Mouse (Mus musculus) left cerebral cortex, postnatal 10 days (tissue): ENCODE measurements around the gene Pigz. TPM values are rescaled to one million over a fixed set of nuclear protein-coding genes. Genes with fewer than 3 reads are reported as not detected.
"Not testable (repeated sequence)": the region's sequence is repeated elsewhere in the genome, so short reads cannot be mapped to it uniquely, and the experiment has no call there.

Experiments
- DNase-seq, 2 experiments: peaks; one replicate each; pipeline ENCODE4 v3.0.0; 2021 to 2022; ENCODE audit warnings: low spot score in 2 of 2, mixed read lengths in 1 of 2; ENCODE audit errors: extremely low spot score in 1 of 2
- intact Hi-C: fragments of 180-260 bp; cut with DNase I; formaldehyde crosslinking; loops from one replicate; pipeline ENCODE4 v1.15.1; 2025
- total RNA-seq, 2 experiments: library from RNA; stranded (reverse); gene quantifications; 2 replicates each; pipeline ENCODE4 v1.2.3; 2021

Gene Pigz
- total RNA-seq, 2 experiments from 2014 or later: 7.9 to 12.9 TPM

DNA sequence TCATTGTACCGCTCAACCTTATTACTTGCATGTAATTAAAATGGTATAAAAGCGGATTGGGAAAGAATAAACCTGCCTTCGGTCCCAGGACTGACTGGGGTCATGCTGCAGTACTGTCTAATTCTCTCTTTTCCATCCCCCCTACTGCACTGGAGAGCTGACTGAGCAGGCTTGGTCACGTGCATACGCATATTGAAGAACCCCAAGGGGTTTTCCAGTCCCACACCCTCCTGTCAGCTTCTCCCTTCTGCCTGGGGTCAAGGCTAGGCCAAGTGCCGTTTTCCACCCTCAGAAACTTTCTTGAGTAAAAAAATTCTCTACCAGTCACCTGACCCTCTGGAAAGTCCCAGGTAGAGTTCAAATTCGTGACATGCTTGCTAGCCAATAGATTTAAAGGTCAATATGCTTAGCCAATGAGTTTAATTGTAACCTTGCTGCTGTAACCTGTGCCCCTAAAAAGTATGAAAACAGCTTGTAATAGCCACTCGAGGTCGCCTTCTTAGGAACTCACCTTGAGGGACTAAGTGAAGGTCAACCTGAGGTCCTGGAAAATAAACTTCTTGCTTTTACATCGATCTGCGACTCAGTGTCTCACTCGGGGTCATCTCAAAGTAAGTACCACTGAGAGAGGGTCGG, 7.0 kb upstream of the Pigz start:
- intact Hi-C loops: no loop called here
- no peak for DNase-seq

GRCm38 (mm10) chr16:31927412-31927811, 6.2 kb upstream of the Pigz start:
- intact Hi-C loops: no loop called here
- no peak for DNase-seq

- DNase-seq: peak in 1 of 2 experiments; percentile 42
- intact Hi-C loops: no loop called here
Observed at GRCm38 (mm10) chr16:31931330-31931729, 2.3 kb upstream of the Pigz start.

DNA sequence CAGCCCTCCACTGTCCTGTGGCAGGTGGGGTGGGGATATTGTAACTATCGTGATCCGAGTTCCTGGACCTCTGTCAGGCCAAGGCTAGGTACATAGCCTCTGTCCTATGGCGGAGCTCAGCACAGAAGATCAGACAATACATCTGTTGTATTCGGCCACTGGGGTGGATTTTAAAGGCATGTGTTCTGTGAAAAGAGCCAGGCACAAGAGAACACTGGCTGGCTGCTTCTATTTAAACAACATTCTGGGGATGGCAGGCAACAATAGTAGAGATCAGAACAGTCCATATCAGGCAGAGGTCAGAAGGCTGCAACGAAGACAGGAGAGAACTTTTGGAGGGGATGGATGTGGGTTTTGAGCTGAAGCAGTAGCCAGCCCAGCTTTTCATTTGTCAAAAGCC, 1.4 kb upstream of the Pigz start:
- intact Hi-C loops: no loop called here
- no peak for DNase-seq

- intact Hi-C loops: no loop called here
- peak; percentile 93 to 95 for DNase-seq
Observed at GRCm38 (mm10) chr16:31932840-31933697, 582 bp upstream of the Pigz start.

DNA sequence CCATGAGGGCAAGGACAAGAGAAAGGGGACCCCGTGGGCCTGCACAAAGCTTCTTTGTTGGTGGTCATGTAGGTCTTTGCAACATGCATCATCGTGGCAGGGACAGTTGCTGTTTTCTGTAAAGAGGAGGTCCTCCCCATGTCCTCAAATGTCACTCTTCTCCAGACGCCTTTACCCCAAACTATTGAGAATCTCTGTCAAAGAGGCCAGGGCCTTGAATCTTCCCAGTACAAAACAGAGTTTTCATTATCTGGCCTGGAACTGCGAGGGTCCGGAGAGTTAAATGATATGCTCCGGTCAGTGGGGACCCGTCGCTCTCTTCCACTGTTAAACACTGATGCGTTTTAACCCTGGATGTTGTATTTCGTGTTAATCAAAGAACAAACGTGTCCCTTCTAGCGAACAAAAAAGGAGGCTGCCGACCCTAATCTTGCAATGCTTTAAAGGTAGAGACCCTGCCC, 929 bp downstream of the Pigz start:
- intact Hi-C loops: no loop called here
- DNase-seq: no peak

DNA sequence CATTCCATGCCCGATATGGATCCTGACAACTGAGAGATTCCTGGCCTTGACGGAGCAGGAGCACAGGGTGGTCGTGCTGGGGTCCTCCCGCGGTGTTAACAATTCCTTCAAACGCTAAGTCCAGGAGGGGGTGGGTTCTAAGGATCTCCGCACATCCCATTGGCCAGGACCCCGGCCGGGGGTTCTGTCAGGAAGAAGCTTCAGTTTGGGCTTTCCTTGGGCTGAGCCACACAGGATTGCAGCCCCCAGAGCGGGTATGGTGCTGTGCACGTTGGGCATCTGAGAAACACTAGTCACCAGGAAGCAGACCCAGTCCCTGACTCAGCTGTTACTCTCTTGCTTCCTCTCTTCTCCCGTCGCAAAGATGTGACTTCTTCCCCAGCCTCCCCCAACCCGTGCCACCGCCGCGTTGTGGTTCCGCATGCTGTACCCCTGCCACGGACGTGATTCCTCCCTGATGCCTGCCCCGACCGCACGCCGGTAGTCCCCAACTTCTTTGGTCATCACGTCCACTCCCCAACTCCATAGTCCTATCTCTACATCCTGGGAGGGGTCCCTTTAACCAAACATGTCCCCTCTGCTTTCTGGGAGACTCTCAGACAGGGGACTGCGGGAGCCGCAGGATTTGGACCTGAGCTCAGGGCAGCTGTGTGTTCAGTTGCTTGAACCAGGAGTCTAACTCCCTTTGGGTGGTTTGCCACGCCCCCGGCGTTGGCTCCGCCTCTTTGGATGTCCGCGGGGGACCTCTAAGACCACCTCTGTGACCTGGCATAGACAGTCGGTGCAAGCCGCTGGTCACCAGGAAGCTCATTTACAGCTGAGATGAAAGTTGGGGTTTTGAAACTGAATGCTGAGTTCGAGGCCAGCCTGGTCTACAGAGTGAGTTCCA, 1.7 kb downstream of the Pigz start:
- DNase-seq: peak; percentile 58 to 59
- intact Hi-C loops: no loop called here

GRCm38 (mm10) chr16:31936568-31936967, 2.9 kb downstream of the Pigz start:
- intact Hi-C loops: no loop called here
- DNase-seq: no peak

DNA sequence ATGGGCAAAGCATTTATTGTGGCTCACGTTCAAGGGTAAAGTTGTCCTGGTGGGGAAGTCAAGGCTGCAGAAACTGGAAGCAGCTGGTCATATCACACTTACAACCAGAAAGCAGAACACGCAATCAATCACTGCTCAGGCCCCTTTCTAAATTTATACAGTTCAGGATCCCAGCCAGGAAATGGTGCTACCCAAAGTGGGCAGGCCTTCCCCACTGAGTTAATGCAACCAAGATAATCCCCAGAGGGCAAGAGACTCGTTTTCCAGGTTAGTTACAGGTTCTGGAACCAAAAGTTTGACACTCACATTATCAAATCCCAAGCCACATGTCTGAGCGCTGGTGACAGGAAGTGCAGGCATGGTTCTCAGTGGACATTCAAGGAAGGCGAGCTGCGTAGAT, 5.2 kb downstream of the Pigz start:
- DNase-seq: no peak
- intact Hi-C loops: no loop called here

DNA sequence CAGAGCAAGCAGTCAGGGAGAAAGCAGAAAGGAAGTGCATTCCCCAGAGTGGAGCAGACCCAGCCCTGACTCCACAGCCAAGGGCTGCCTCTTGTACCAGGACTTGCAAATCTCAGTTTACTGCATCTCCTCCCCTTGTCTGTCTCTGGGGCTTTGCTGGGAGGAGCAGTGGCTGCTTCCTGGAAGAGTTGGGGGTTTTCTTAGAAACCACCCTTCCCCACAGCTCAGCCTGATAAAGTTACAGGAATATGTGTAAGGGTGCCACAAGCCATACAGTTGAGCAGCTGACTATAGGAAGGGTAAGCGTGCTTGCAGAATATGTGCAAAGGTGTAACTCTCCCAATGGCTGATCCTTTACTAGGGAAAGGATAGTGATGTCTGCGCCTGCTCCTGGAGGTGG, 6.9 kb downstream of the Pigz start:
- DNase-seq: no peak
- intact Hi-C loops: no loop called here

- intact Hi-C loops: no loop called here
- peak; percentile 70 to 87 for DNase-seq
Observed at GRCm38 (mm10) chr16:31943980-31944379, 10.3 kb downstream of the Pigz start.

- intact Hi-C loops: no loop called here
- DNase-seq: peak in 1 of 2 experiments; percentile 39
Observed at GRCm38 (mm10) chr16:31944698-31945255, 11.1 kb downstream of the Pigz start.

GRCm38 (mm10) chr16:31945372-31945771, 11.7 kb downstream of the Pigz start:
- DNase-seq: no peak
- intact Hi-C loops: no loop called here

GRCm38 (mm10) chr16:31945986-31946385, 12.3 kb downstream of the Pigz start:
- intact Hi-C loops, DNase-seq: not testable (repeated sequence)

- intact Hi-C loops: no loop called here
- DNase-seq: no peak
Observed at GRCm38 (mm10) chr16:31947333-31947732, 13.7 kb downstream of the Pigz start.

GRCm38 (mm10) chr16:31947901-31948316, 14.3 kb downstream of the Pigz start:
- intact Hi-C loops: no loop called here
- DNase-seq: no peak

DNA sequence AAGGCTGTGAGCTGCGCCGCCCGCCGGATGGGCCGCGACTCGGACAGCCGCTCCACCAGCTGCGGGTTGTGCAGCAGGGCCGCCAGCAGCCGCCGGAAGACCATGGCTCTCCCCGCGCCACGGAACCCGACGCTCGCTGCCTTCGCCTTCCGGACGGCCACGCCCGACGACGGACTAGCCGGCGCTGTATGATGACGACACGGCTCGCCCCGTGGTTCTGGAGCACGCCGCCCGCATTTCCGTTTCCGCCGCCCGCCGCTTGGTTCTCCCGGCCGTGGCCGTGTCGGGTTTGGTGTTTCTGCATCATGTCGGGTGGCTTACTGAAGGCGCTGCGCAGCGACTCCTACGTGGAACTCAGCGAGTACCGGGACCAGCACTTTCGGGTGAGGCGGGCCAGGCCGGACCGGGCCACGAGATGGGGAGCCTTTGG, 14.7 kb downstream of the Pigz start, which contains the start of the genes 0610012G03Rik and Ncbp2:
Gene 0610012G03Rik (minus strand): TSS at position 150 of the 430 bp plus-strand sequence.
Gene Ncbp2 (plus strand): TSS at position 169 of the 430 bp plus-strand sequence.
- intact Hi-C loops: no loop called here

DNA sequence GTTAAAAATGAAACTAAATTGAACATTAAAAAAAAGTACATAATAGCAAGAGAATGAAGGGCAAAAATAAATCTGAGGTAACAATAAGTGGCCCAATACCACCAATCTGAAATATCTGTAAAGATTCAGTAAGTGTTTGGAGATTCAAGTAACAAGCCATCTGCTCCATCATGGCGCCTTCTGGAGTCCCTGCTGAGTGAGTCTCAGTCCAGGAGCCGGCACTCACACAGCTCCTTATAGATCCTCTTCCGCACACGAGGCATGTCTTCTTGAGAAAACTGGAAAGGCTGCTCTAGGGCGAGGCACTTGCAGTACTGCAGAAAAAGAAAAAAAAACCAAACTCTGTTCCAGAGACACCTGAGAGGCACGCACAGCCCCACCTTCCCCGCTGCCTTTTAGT, 29.6 kb downstream of the Pigz start:
- peak; percentile 38 to 44 for DNase-seq
- intact Hi-C loops: loop anchor here (5.0 kb wide), 1 partner anchor 319 kb away; no protein-coding TSS in a partner anchor

More for the DNA sequence above, 14.7 kb downstream of the Pigz start, which contains the start of the genes 0610012G03Rik and Ncbp2:
- DNase-seq: peak; percentile 95 to 99
